Mouse (Mus musculus) ES-E14 (cell line): Measurements from ENCODE around the gene Osbpl8. TPM values are rescaled to one million over a fixed set of nuclear protein-coding genes. Genes with fewer than 3 reads are reported as not detected.
"Not testable (repeated sequence)": the region's sequence is repeated elsewhere in the genome, so short reads cannot be mapped to it uniquely, and the experiment has no call there.

Source experiments
- DNase-seq: peaks from one replicate; pipeline ENCODE4 v3.0.0-alpha.2; 2013; ENCODE audit warnings: low read depth, low spot score
- H3K27ac ChIP-seq: 2 replicates; pipeline ENCODE4 v1.5.1; 2012; ENCODE audit warnings: low read depth, mild to moderate bottlenecking, low read length, moderate library complexity, mixed read lengths; ENCODE audit not compliant: poor library complexity, insufficient read depth, severe bottlenecking
- H3K36me3 ChIP-seq: 2 replicates; pipeline ENCODE4 v1.6.1; 2012; ENCODE audit warnings: mild to moderate bottlenecking, low read length, moderate library complexity, mixed read lengths; ENCODE audit not compliant: control insufficient read depth, poor library complexity, insufficient read depth, severe bottlenecking
- H3K4me1 ChIP-seq, 2 experiments: fragments of 150-350 bp in 1 of 2; sonication (generic) in 1 of 2; 2 replicates each; pipeline ENCODE4 v1.6.1; 2012; ENCODE audit warnings: low read length in 2 of 2, mild to moderate bottlenecking in 1 of 2, mixed read lengths in 1 of 2; ENCODE audit not compliant: control insufficient read depth in 2 of 2, insufficient read depth in 2 of 2, poor library complexity in 1 of 2
- H3K4me3 ChIP-seq, 2 experiments: fragments of 150-350 bp in 1 of 2; sonication (generic) in 1 of 2; 2 replicates each; pipeline ENCODE4 v1.5.1; 2012; ENCODE audit warnings: low read length in 2 of 2, low read depth in 1 of 2, mild to moderate bottlenecking in 1 of 2, mixed read lengths in 1 of 2; ENCODE audit not compliant: insufficient read depth in 1 of 2, poor library complexity in 1 of 2, severe bottlenecking in 1 of 2
- H3K9ac ChIP-seq: 2 replicates; pipeline ENCODE4 v1.6.1; 2012; ENCODE audit warnings: low read depth, mild to moderate bottlenecking, low read length, mixed read lengths; ENCODE audit not compliant: poor library complexity, insufficient read depth, severe bottlenecking
- H3K9me3 ChIP-seq: fragments of 150-350 bp; sonication (generic); 2 replicates; pipeline ENCODE4 v1.6.1; 2012; ENCODE audit warnings: low read depth, mild to moderate bottlenecking, low read length; ENCODE audit not compliant: control insufficient read depth, insufficient read depth
- CHD2 ChIP-seq: IDR thresholded peaks from 2 replicates; pipeline ENCODE4 v1.6.1; 2014; ENCODE audit warnings: mild to moderate bottlenecking, low read depth, low read length, inconsistent platforms
- HCFC1 ChIP-seq: IDR thresholded peaks from 2 replicates; pipeline ENCODE4 v1.6.1; 2012; ENCODE audit warnings: low read length, inconsistent platforms, borderline replicate concordance; ENCODE audit not compliant: insufficient read depth
- MAFK ChIP-seq: IDR thresholded peaks from 2 replicates; pipeline ENCODE4 v1.6.1; 2014; ENCODE audit warnings: mild to moderate bottlenecking, low read depth, low read length, inconsistent platforms; ENCODE audit not compliant: insufficient read depth
- ZC3H11A ChIP-seq: IDR thresholded peaks from 2 replicates; pipeline ENCODE4 v1.6.1; 2012; ENCODE audit warnings: low read depth, mild to moderate bottlenecking, inconsistent platforms, low read length, borderline replicate concordance
- ZNF384 ChIP-seq: IDR thresholded peaks from 2 replicates; pipeline ENCODE4 v1.6.1; 2012; ENCODE audit warnings: low read depth, low read length, inconsistent platforms
- in situ Hi-C, 2 experiments: fragments of 600-800 bp; cut with MboI; formaldehyde crosslinking; loops; one replicate each; pipeline ENCODE4 v1.15.1; 2025; ENCODE audit warnings: low sequenced_read_pairs in 2 of 2, inconsistent platforms in 1 of 2; ENCODE audit not compliant: unreplicated experiment in 2 of 2
- total RNA-seq: library from RNA; depleted of rRNA; stranded (reverse); fragments of 300-350 nt; gene quantifications from 2 replicates; pipeline ENCODE4 v1.2.3, GENCODE M21; 2012

Gene Osbpl8
- total RNA-seq, 1 experiment, result 20.7 TPM

DNA sequence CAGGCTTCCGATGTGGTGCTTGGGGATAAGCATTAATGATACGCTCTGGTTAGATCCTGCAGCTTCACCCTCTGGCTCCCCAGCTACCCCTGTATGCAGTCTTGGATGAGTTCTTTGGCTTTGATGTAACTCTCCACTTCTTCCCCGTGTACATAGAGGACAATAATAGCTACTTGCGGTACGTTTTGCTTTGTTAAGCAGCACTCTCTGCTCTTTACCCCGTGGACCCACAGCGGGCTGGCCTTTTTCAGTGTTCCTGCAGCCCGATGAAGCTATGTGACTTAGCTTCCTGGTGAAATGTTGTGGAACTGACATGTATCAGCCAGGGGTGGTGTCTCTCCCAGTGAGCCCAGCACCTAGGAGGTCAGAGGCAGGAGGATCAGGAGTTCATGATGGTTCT, 30.6 kb upstream of the Osbpl8 start:
- Histone ChIP-seq H3K9me3 (no peaks in the 10 kb centered on the region), H3K36me3 (no peaks in the 10 kb centered on the region), H3K9ac (no peak overlapping the region), H3K27ac (no peak overlapping the region), H3K4me3 (no peak overlapping the region), H3K4me1 (no peaks in the 10 kb centered on the region)
- in situ Hi-C loops, result no loop called here
- TF ChIP-seq HCFC1, result no peak
- no peak for TF ChIP-seq ZC3H11A
- no peak for DNase-seq

DNA sequence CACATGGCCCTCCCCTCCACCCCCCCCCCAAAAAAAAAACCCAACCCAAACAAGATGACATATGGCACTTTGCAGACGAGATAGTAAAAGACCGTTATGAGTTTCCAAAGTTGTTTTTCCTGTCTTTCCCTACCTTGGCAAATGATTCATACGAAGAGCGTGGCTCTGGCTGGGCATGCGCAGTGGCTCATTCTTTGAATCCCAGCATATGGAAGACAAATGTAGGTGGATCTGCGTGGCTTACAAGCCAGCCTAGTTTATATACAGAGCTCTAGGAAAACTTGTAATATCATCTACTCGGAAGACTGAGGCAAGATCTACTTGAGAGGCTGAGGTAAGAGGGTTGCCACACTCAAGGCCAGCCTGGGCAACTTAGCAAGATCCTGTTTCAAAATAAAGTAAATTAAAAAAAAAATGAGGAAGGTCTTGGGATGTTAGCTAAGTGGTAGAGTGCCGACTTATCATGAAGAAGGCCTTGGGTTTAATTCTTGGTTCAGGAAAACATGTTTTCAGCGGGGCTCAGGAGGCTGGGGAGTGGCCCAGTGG, 30.1 kb upstream of the Osbpl8 start:
- in situ Hi-C loops, result no loop called here

DNA sequence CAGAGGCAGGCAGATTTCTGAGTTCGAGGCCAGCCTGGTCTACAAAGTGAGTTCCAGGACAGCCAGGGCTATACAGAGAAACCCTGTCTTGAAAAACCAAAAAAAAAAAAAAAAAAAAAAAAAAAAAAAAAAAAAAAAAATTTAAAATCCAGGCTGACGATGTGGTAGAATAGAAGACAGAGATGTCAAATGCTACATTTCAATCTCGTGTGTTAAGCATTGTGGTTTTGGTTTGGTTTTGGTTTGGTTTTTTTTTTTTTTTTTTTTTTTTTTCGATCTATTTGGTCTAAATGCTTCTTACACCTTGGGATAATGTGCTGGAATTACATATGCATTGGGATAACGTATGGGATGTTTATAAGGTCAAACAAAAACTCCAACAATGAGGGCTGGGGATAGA, 28.2 kb upstream of the Osbpl8 start:
- H3K4me1 ChIP-seq, DNase-seq, in situ Hi-C loops, H3K9ac ChIP-seq, H3K9me3 ChIP-seq, H3K27ac ChIP-seq, H3K4me3 ChIP-seq, H3K36me3 ChIP-seq: not testable (repeated sequence)
- TF ChIP-seq ZNF384, result peak; percentile 90

More for the DNA sequence above, 30.1 kb upstream of the Osbpl8 start:
- Histone ChIP-seq H3K9ac (no peak overlapping the region), H3K4me1 (no peaks in the 10 kb centered on the region), H3K4me3 (no peak overlapping the region), H3K9me3 (no peaks in the 10 kb centered on the region), H3K36me3 (no peaks in the 10 kb centered on the region), H3K27ac (no peak overlapping the region)
- DNase-seq, result no peak
- TF ChIP-seq CHD2 (no peak), MAFK (no peak), HCFC1 (no peak), ZNF384 (no peak), ZC3H11A (no peak)

DNA sequence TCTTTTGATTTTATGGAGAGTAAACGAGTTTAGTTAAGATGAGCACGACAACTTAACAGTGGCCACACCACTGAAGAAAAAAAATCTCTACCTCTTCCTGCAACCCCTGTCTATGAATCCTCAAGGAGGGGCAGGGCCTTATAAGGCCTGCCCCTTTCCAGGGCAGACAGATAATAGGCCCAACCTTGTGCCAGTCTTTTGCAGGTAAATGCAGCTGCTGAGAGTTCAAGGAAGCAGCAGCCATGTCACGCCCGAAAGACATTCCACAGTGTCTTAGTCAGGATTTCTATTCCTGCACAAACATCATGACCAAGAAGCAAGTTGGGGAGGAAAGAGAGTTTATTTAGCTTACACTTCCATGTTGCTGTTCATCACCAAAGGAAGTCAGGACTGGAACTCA, 26.6 kb upstream of the Osbpl8 start:
- Histone ChIP-seq H3K27ac (no peak overlapping the region), H3K36me3 (no peaks in the 10 kb centered on the region), H3K9ac (no peak overlapping the region), H3K4me3 (no peak overlapping the region), H3K9me3 (no peaks in the 10 kb centered on the region), H3K4me1 (no peaks in the 10 kb centered on the region)
- in situ Hi-C loops, result no loop called here
- no peak for TF ChIP-seq CHD2
- no peak for TF ChIP-seq ZC3H11A
- TF ChIP-seq MAFK, result no peak
- no peak for TF ChIP-seq HCFC1
- no peak for TF ChIP-seq ZNF384
- DNase-seq, result no peak

DNA sequence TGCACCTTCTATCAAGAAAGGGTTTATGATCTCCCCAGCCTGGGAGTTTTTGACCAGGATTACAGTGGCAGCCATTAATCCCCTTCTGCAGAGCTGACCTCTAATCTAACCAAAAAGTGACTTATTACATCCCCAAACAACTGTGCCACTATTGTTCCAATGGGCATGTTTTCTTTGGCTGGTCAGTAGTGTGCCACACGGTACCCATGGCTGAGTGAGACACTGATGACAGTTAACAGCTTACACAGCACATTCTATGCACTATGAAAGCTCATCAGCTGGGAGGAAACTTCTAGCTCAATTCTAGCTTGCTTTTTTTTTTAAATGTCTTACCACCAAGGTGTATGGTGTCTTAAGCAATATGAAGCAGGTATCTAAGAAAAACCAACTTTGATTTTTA, 25.4 kb upstream of the Osbpl8 start:
- no peak overlapping the region for H3K4me3 ChIP-seq

More for the DNA sequence above, 25.4 kb upstream of the Osbpl8 start:
- H3K36me3 ChIP-seq, result no peaks in the 10 kb centered on the region
- H3K9me3 ChIP-seq, result no peaks in the 10 kb centered on the region
- DNase-seq, result no peak
- in situ Hi-C loops, result no loop called here
- no peak overlapping the region for H3K9ac ChIP-seq
- peaks cover 0 to 3% of the 10 kb centered on the region in 2 experiments; a peak in 1 of 4 replicates for H3K4me1 ChIP-seq
- no peak overlapping the region for H3K27ac ChIP-seq
- TF ChIP-seq ZNF384 (no peak), MAFK (no peak), ZC3H11A (no peak), CHD2 (no peak)
